Mouse (Mus musculus): Measurements from ENCODE around the gene Rasal1.

The Rasal1 gene

GRCm38 (mm10) chr5:120648569-120649373 is at the start of gene Rasal1:
Rasal1 (plus strand) TSS chr5:120648812.
- DNase-seq (ENCODE audit: low read depth, low spot score): peak; percentile 81

DNA sequence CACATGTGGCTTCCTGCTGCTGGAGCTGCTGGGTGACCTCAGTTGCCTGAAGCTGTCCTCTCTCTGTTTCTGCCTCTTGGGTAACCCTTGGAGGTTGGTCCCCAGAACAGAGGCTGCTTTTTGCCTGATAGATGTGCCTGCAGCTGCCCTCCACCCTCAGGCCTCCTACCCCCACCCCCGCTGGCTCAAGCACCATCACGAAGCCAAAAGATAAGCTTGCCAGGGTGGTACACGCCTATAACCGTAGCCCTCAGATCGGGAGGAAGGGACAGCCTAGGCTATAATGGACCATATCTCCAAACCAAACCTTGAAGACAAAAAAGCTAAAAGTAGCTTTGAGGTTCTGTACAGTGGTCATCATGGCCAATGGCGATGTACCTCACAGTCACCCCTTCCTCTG is 49.0 kb upstream of the Rasal1 start:
- DNase-seq (ENCODE audit: low read depth, low spot score): no peak

DNA sequence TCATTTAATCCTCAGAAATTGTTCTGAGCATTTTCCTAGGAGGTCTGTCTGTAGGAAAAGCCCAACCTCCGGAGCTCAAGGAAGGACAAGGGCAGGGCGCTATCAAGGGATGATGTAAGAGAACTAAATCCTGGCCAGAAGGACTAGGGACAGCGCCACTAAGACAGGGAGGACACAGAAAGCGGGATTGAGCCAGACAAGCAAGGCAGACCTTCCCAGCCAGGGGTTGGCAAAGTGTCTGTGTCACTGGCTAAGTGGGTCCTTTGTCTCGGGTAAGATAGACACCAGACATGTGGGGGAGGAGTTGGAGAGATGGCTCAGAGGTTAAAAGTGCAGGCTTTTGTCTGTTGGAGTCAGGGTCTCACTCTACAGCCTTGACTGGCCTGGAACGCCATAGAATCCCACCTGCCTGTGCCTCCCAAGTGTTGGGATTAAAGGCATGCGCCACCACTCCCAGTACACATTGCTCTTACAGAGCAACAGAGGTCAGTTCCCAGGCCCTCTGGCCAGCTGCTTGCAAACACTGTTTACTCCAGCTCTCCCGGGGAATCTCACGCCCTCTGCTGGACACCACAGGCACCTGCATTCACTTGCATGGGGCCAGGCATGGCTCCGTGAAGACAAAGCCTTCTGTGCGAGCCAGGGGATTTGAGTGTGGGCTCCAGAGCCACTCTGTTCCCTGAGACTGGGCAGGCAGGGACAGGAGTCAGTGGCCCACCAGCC is 47.5 kb upstream of the Rasal1 start:
- DNase-seq (ENCODE audit: low read depth, low spot score): peak; percentile 83

GRCm38 (mm10) chr5:120602210-120602609 is 46.4 kb upstream of the Rasal1 start:
- no peak for DNase-seq (ENCODE audit: low read depth, low spot score)

DNA sequence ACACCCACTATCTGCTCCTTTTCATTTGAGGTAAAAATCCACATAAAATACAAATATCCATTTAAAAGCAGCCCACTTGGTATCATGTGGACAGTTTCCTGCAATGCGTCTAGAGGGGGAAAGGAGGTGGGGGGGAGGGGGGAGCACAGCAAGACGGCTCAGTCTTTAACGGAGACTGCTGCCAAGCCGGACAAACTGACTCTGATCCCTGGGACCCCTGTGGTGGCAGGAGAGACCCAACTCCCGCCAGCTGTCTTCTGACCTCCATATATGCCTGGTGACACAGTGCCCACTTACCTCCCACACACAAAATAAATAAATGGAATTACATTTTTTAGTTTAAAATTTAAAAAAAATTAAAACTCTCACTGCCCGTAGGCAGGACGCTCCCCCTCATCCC is 45.1 kb upstream of the Rasal1 start:
- DNase-seq (ENCODE audit: low read depth, low spot score): no peak

- DNase-seq (ENCODE audit: low read depth, low spot score): peak; percentile 93
Observed at GRCm38 (mm10) chr5:120604839-120605238, 43.8 kb upstream of the Rasal1 start.

- DNase-seq (ENCODE audit: low read depth, low spot score): no peak
Observed at GRCm38 (mm10) chr5:120605241-120605661, 43.4 kb upstream of the Rasal1 start.

DNA sequence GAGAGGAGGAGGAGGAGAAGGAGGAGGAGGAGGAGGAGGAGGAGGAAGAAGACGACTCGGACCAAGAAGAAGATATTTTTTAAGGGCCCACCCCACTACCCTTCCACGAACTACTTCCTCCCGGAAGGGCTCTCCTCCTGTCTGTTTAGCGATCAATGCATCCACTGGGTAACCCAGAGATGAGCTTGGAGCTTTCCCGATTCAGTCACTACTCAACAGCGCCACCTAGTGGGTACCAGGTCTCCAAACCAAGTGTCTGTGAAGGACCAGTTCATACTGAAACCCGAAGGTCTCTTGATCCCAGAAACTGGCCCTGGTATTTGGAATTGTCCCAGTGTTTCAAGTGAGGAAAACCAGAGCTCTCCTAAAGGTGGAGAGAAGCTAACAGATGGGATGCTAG is 42.9 kb upstream of the Rasal1 start:
- DNase-seq (ENCODE audit: low read depth, low spot score): peak; percentile 96

DNA sequence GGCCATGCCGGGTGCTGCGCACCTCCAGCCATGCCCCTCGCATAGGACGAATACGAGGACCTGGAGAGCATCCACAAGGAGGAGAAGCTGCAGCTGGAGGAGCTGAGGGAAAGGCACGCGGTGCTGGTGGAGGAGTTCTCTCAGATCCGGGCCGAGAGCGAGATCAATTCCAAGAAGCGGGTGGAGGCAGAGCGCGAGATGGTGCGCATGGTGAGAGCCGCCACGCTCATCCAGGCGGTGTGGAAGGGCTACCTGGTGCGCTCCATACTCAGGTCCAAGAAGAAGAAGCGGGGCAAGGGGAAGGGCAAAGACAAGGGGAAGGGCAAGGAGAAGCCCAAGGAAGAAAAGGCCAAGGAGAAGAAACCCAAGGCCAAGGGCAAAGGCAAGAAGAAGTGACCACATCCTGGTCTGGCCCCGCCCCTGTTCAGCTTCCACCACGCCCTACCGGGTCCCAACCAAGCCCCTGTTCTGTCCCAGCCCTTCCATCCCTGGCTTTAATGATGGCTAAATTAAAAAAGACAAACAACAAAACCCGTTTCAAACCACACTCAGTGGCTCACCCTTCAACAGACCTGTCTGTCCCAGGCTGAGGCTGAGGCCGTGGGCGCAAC is 41.9 kb upstream of the Rasal1 start:
- DNase-seq (ENCODE audit: low read depth, low spot score): no peak

GRCm38 (mm10) chr5:120607335-120607734 is 41.3 kb upstream of the Rasal1 start:
- no peak for DNase-seq (ENCODE audit: low read depth, low spot score)

DNA sequence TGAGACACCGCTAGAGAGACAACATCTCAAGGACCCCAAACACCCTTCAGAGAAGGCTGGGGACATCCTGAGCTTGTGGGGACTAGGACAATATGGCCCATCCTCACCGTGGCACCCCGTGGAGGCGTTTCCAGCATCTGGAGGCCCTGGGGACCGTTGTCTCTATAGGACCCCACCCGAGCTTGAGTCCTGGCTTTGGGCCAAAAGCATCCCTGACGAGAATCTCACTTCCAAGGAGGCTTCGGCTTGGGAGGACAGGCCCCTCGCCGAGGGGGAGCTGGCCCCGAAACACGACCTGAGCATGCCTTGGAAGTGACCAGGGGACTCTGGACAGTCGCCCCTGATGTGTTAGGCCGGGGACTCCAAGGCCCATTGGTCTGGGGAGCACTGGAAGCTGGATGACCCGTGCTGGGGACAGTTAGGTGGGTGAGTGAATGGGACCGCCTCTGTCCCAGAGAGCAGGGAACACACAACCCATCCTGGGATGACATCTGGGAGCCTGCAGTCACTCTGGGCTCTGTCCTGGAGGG is 39.3 kb upstream of the Rasal1 start:
- no peak for DNase-seq (ENCODE audit: low read depth, low spot score)

DNA sequence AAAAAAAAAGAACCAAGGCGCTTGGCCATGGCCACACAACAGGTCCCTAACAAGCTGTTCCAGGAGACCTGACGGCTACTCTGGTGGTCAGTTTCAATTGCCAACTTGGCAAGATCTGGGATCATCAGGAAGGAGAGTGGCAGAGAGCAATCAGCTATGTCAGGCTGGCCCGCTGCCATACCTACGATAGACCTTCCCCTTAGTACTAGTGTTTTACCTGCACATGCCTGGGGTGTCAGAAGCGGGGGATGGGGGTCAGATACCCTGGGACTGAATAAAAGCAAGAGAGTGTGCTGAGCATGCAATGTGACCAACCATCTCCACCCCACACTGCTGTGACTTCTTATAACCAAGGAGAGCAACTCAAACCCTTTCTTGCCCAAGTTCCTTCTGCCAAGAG is 37.7 kb upstream of the Rasal1 start:
- no peak for DNase-seq (ENCODE audit: low read depth, low spot score)

DNA sequence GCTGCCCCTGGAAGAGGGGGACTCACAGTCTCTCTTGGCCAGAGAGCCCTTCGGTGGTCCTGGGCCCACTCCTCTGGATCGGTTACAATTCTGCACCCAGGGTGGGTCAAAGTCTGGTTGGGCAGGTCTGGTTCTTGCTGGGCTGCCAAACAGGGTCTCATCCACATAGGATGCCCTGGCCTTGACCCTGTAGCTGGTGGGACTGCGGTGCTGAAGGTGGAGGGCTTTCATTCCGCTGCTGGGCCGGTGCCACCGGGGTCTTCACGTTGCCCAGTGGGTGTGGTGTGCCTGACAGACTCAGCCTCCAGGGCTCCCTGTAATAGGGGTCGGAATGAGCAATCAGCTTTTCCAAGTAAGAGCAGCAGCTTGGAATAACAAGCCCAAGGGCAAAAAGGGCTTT is 37.2 kb upstream of the Rasal1 start:
- no peak for DNase-seq (ENCODE audit: low read depth, low spot score)

DNA sequence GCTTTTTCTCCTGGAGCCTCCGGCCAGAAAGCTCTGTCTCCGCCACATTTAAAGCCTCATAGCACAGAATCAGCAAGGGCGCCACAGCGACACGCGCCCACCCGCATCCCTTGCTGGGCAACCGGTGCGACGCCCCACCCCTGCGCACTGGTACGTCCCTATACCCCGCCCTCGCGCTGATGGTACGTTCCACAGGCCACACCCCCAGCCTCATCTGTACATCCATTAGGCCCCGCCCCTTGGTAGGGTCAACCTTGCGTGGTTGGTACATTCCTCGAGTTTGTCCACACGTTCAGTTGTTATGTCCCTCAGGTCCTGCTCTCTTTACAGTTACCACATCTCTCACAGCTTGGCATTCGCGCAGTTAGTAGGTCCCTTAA is 36.2 kb upstream of the Rasal1 start, which contains the start of the genes Rita1 and Ddx54:
TSS of gene Rita1 (minus strand) at position 148 of the 380 bp plus-strand sequence.
TSS of gene Ddx54 (plus strand) at position 298 of the 380 bp plus-strand sequence.
- peak; percentile 97 for DNase-seq (ENCODE audit: low read depth, low spot score)

DNA sequence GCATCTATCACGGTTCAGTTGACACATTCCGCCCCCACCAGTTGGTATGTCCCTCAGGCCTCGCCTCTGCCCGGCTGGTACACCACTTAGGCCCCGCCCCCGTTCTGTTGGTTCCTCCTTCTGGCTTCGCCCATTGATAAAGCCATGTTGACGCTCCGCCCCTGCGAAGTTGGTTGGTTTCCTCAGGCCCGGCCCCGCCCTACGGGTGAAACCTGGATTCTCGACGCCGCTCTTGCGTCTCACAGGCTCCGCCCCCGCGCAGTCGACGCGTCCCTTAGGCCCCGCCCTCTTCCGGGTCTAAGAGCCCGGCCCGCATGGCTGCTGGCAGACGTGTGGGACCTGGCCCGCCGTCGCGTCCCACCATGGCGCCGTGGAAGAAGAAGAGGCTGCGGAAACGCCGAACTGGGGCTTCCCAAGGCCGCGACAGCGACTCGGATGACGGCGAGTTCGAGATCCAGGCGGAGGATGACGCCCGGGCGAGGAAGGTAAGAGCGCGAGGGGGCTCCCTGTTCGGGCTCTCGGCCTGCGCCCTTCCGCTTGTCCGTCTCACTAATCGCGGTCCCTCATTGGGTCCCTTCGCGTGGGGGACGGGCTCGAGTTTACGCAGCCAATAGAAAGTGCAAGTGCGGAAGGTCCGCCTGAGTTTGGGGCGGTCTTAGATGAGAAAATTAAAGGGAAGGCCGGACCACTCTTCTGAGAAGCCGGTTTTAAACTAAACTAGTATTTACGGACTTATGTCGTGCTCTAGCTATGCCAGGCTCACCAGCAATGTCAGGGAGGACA is 35.6 kb upstream of the Rasal1 start:
- peak; percentile 100 for DNase-seq (ENCODE audit: low read depth, low spot score)

DNA sequence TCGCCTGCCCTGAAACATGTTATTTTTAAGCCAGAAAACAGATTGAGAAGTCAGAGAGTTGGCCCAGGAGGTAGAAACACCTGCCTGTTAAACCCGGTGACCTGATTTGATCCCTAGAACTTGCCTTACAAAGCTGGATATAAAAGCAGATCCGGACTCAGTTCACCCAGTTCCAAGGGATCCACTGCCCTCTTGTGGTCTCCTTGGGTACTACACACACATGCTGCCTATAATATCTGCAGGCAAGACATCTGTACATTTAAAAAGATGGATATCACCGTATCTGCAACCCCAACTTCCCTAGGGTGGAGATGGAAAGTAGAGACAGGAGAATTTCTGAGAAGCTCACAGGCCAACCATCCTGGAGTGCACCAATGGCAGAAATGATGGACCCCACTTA is 32.7 kb upstream of the Rasal1 start:
- DNase-seq (ENCODE audit: low read depth, low spot score): peak; percentile 91

DNA sequence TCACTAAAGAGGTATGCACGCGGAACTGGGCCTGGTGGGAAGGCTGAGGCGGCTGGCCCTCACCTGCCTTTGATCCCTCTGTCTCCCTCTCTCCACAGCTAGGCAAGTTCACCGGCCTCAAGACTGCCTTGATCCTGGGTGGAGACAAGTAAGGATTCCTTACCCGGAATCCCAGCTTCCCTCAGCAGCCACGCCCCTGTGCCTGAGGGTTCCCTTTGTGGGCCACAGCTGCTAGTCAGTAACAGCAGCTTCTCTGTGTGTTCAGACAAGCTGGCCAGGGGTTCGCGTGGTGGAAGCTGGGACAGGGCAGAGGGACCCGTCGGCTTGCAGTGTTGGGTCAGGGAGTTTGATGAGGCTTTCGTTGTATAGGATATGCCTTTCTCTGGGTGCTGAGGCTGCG is 29.8 kb upstream of the Rasal1 start:
- peak; percentile 91 for DNase-seq (ENCODE audit: low read depth, low spot score)

GRCm38 (mm10) chr5:120619201-120619600 is 29.4 kb upstream of the Rasal1 start:
- peak; percentile 88 for DNase-seq (ENCODE audit: low read depth, low spot score)

DNA sequence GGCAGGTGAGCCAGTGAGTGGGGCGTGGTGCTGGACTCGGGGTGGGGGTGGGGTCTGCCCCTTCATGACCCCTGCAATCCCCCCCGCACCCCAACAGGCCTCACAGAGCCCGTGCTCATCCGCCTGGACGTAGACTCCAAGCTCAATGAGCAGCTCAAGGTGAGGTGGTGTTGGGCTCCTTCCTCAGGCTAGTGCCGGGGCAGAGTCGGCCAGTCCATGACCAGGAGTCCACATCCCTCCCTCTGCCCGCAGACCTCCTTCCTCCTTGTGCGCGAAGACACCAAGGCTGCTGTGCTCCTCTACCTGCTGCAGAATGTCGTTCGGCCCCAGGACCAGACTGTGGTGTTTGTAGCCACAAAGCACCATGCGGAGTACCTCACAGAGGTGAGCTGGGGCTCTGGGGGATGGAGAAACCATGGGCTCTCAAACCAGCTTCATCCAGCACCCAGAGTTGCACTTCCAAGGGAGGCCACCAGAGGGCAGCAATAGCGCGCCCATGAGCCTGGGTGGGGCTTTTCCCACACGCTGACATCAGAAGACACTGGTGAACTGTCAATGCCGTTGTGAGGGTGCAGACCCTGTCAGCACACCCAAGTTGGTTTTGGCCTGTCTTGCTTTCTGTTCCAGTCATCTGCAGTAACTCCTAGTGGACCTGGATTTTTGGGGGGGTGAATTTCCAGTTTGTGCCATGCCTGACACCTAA is 28.1 kb upstream of the Rasal1 start:
- peak; percentile 93 for DNase-seq (ENCODE audit: low read depth, low spot score)

- DNase-seq (ENCODE audit: low read depth, low spot score): no peak
Observed at GRCm38 (mm10) chr5:120621078-120621765, 27.4 kb upstream of the Rasal1 start.
